Mouse (Mus musculus): ENCODE data around the gene Borcs5.

- TF ChIP-seq MEF2A (IDR thresholded peaks at IDR 0.05; ENCODE audit: borderline replicate concordance, low read depth, low read length) = no peak
- no peak for TF ChIP-seq SMC3 (IDR thresholded peaks at IDR 0.05; ENCODE audit: low read depth, low read length)
These were observed 38.2 kb downstream of the Borcs5 start for GRCm38 (mm10) chr6:134677504-134677903.
